In genomic region chr2:180786732-180787131, GRCm38 (mm10) we compare ENCODE assay signal across 8 mouse cellular contexts. TPM values are rescaled to one million over a fixed set of nuclear protein-coding genes. Genes with fewer than 3 reads are reported as not detected.
DNase-seq lines count a peak whose midpoint lies in the region; ATAC-seq and TF ChIP-seq lines count a peak whose summit lies in the region.

No protein-coding gene starts in this region.

- H3K9me3 ChIP-seq in heart, embryonic 12.5 days (replicated peaks) = no peaks in the 10 kb centered on the region
- H3K9me3 ChIP-seq in hindbrain, postnatal 0 days (ENCODE audit: low read length) = no peaks in the 10 kb centered on the region

- peaks cover 49% of the 10 kb centered on the region for H3K27me3 ChIP-seq in heart, embryonic 12.5 days (replicated peaks)
- no peaks in the 10 kb centered on the region for H3K27me3 ChIP-seq in hindbrain, postnatal 0 days (ENCODE audit: insufficient read depth, low read length)

- no peak for ATAC-seq in heart, embryonic 12.5 days (ENCODE audit: insufficient number of reproducible peaks, low FRiP score)
- no peak for ATAC-seq in hindbrain, postnatal 0 days

- TF ChIP-seq CTCF in hindbrain, postnatal 0 days (IDR thresholded peaks at IDR 0.05; ENCODE audit: low read depth) = peak; percentile 78

- H3K27ac ChIP-seq in heart, embryonic 12.5 days (ENCODE audit: poor library complexity, severe bottlenecking) = no peak overlapping the region
- no peak overlapping the region for H3K27ac ChIP-seq in hindbrain, postnatal 0 days

- H3K9ac ChIP-seq in heart, embryonic 12.5 days = no peak overlapping the region
- no peak overlapping the region for H3K9ac ChIP-seq in hindbrain, postnatal 0 days (replicated peaks; ENCODE audit: low read length)

- H3K36me3 ChIP-seq in heart, embryonic 12.5 days = no peaks in the 10 kb centered on the region
- H3K36me3 ChIP-seq in hindbrain, postnatal 0 days (ENCODE audit: insufficient read depth, low read length) = no peaks in the 10 kb centered on the region

- peaks cover 17% of the 10 kb centered on the region for H3K4me1 ChIP-seq in heart, embryonic 12.5 days (replicated peaks)
- peaks cover 8% of the 10 kb centered on the region; the same call in 1 of the 2 replicates for H3K4me1 ChIP-seq in hindbrain, postnatal 0 days (ENCODE audit: insufficient read depth, low read length)

- intact Hi-C loops in heart, postnatal 36 days (cut with DNase I) = no loop called here

- H3K4me2 ChIP-seq in heart, embryonic 12.5 days = no peak overlapping the region
- H3K4me2 ChIP-seq in hindbrain, postnatal 0 days (ENCODE audit: low read depth, low read length) = no peak overlapping the region

- H3K4me3 ChIP-seq in heart, embryonic 12.5 days = no peak overlapping the region
- H3K4me3 ChIP-seq in hindbrain, postnatal 0 days (ENCODE audit: low read length) = no peak overlapping the region

- DNase-seq in heart, postnatal 36 days = peak; percentile 20 to 50
- DNase-seq in testis, postnatal 10 days (ENCODE audit: low spot score) = peak; percentile 66
- DNase-seq in testis, postnatal 14 days (ENCODE audit: low spot score) = no peak
- DNase-seq in adrenal gland, adult 2 months = peak; percentile 17
- peak; percentile 61 for DNase-seq in hindbrain, postnatal 0 days (ENCODE audit: low spot score)
- peak; percentile 16 to 29 for DNase-seq in natural killer cell, adult 2 months (ENCODE audit: low spot score in 2 of 2)
- no peak for DNase-seq in frontal cortex, postnatal 10 days (ENCODE audit: low spot score in 2 of 2)

RNA-seq across cellular contexts. Expression of gene Bhlhe23, which starts 10.0 kb away (rescaled TPM):
- not detected for total RNA-seq in heart, postnatal 36 days (2021)
- not detected in 2 replicates for polyA plus RNA-seq in heart, embryonic 12.5 days (2016; fragmentation: Nextera tagmentation; extraction: Ambion mirVana)
- total RNA-seq in adrenal gland, adult 2 months (2021) = not detected
- polyA plus RNA-seq in adrenal gland, adult 2 months (2012; rRNA removed) = not detected in 2 replicates
- total RNA-seq in hindbrain, postnatal 0 days (2014; rRNA removed) = 0.72 and 0.73 TPM in 2 replicates
- polyA plus RNA-seq in hindbrain, postnatal 0 days (2015; fragmentation: Nextera tagmentation; extraction: Ambion mirVana) = 0.23 and 0.49 TPM in 2 replicates

Comparison
In these comparisons a context has a peak if more than half of its experiments do, and no peak if none do; other contexts are left out.
1. DNase-seq: peak in heart, postnatal 36 days (2 of 2), testis, postnatal 10 days (single experiment), adrenal gland, adult 2 months (single experiment), hindbrain, postnatal 0 days (single experiment) and natural killer cell, adult 2 months (2 of 2); none in testis, postnatal 14 days (single experiment) and frontal cortex, postnatal 10 days (0 of 2).